Mouse (Mus musculus): ENCODE measurements around the gene Gcnt2.

GRCm38 (mm10) chr13:40968564-40968963 is 109.0 kb downstream of the Gcnt2 start:
- TF ChIP-seq POLR2A (IDR thresholded peaks at IDR 0.05; ENCODE audit: control insufficient read depth, extremely low read depth, insufficient read depth, low read length, poor library complexity) (no peak), CTCF (IDR thresholded peaks at IDR 0.05; ENCODE audit: borderline replicate concordance, control insufficient read depth, extremely low read depth, insufficient read depth, low read length, poor library complexity) (no peak)

Measured in thymus, adult 2 months (tissue).